22 mouse cellular contexts compared by ENCODE assay signal in genomic region chr14:87634596-87634995, GRCm38 (mm10).
A peak's percentile ranks its signal among the peaks of the same experiment; 100 is the strongest.
DNase-seq lines count a peak whose midpoint lies in the region; ATAC-seq and TF ChIP-seq lines count a peak whose summit lies in the region.
"Had no signal": no experiment of that assay in that cellular context is flagged by ENCODE, and none has a peak within 500 bp of the region (broad histone marks: within the 10 kb centered on the region; RNA-seq: fewer than 3 reads in every experiment).

No protein-coding gene starts in this region.

- H3K4me2 ChIP-seq in embryonic facial prominence, embryonic 14.5 days (ENCODE audit: low read depth, low read length): no peak overlapping the region
- no peak overlapping the region for H3K4me2 ChIP-seq in lung, postnatal 0 days (replicated peaks; ENCODE audit: low read depth, low read length)
- H3K4me2 ChIP-seq: embryonic facial prominence, embryonic 12.5 days; forebrain, embryonic 13.5 days; heart, embryonic 11.5 days; hindbrain, embryonic 12.5 days; hindbrain, embryonic 15.5 days had no signal

- no peaks in the 10 kb centered on the region for H3K9me3 ChIP-seq in embryonic facial prominence, embryonic 14.5 days (ENCODE audit: control insufficient read depth, low read length)
- no peaks in the 10 kb centered on the region for H3K9me3 ChIP-seq in embryonic facial prominence, embryonic 10.5 days
- H3K9me3 ChIP-seq in lung, postnatal 0 days (ENCODE audit: low read length): no peaks in the 10 kb centered on the region
- H3K9me3 ChIP-seq: embryonic facial prominence, embryonic 12.5 days; forebrain, embryonic 13.5 days; hindbrain, embryonic 12.5 days; hindbrain, embryonic 15.5 days had no signal

- no peak for TF ChIP-seq POLR2A in brain, embryonic 14.5 days (IDR thresholded peaks at IDR 0.05; ENCODE audit: borderline replicate concordance, extremely low read depth, insufficient read depth, insufficient read length, poor library complexity, severe bottlenecking)

- H3K27ac ChIP-seq in embryonic facial prominence, embryonic 14.5 days (replicated peaks; ENCODE audit: low read depth, low read length): no peak overlapping the region
- H3K27ac ChIP-seq in embryonic facial prominence, embryonic 10.5 days (replicated peaks): no peak overlapping the region
- H3K27ac ChIP-seq in lung, postnatal 0 days (ENCODE audit: low read length): no peak overlapping the region
- H3K27ac ChIP-seq: embryonic facial prominence, embryonic 12.5 days; forebrain, embryonic 13.5 days; gastrocnemius, adult 2 months; hindbrain, embryonic 12.5 days; hindbrain, embryonic 15.5 days had no signal

- no peak for TF ChIP-seq CTCF in brain, embryonic 14.5 days (IDR thresholded peaks at IDR 0.05; ENCODE audit: borderline replicate concordance, extremely low read depth, insufficient read depth, insufficient read length)
- TF ChIP-seq CTCF in lung, postnatal 0 days (IDR thresholded peaks at IDR 0.05): no peak

- H3K27me3 ChIP-seq in embryonic facial prominence, embryonic 14.5 days (replicated peaks; ENCODE audit: control insufficient read depth, insufficient read depth, low read length): no peaks in the 10 kb centered on the region
- no peaks in the 10 kb centered on the region for H3K27me3 ChIP-seq in embryonic facial prominence, embryonic 10.5 days (replicated peaks; ENCODE audit: low read depth, poor library complexity, severe bottlenecking)
- no peaks in the 10 kb centered on the region for H3K27me3 ChIP-seq in lung, postnatal 0 days (replicated peaks; ENCODE audit: insufficient read depth, low read length)
- H3K27me3 ChIP-seq: embryonic facial prominence, embryonic 12.5 days; forebrain, embryonic 13.5 days; hindbrain, embryonic 12.5 days; hindbrain, embryonic 15.5 days had no signal

- WGBS in embryonic facial prominence, embryonic 14.5 days: 43% methylated on average over 3 of the region's 3 CpGs
- 51% methylated on average over 3 of the region's 3 CpGs for WGBS in embryonic facial prominence, embryonic 10.5 days
- 53% methylated on average over 3 of the region's 3 CpGs for WGBS in lung, postnatal 0 days

- DNase-seq in embryonic facial prominence, embryonic 14.5 days (ENCODE audit: low spot score): peak; percentile 12
- no peak for DNase-seq in embryonic facial prominence, embryonic 10.5 days (ENCODE audit: low spot score)
- DNase-seq in brain, embryonic 14.5 days (ENCODE audit: low read depth): peak; percentile 11
- DNase-seq in retina, embryonic 14.5 days (ENCODE audit: low spot score): peak; percentile 64
- DNase-seq in heart, adult 8-10 months (ENCODE audit: low spot score): no peak
- no peak for DNase-seq in lung, postnatal 0 days (ENCODE audit: low spot score)
- DNase-seq in gastrocnemius, postnatal 25 days: no peak
- DNase-seq: adrenal gland, adult 2 months; adrenal gland, postnatal 14 days; cerebellum, adult 11-12 months; cerebellum, adult 8-10 months; cerebellum, postnatal 10 days; forebrain, postnatal 0 days; gastrocnemius, adult 2 months; gastrocnemius, postnatal 14 days; heart, adult 18-20 months had no signal

- no peak for ATAC-seq in embryonic facial prominence, embryonic 14.5 days (ENCODE audit: low read depth)
- ATAC-seq in lung, postnatal 0 days: no peak
- ATAC-seq: forebrain, embryonic 13.5 days; forebrain, postnatal 0 days had no signal

- no peaks in the 10 kb centered on the region for H3K4me1 ChIP-seq in embryonic facial prominence, embryonic 14.5 days (ENCODE audit: control insufficient read depth, insufficient read depth, low read length)
- H3K4me1 ChIP-seq in embryonic facial prominence, embryonic 10.5 days: no peaks in the 10 kb centered on the region
- H3K4me1 ChIP-seq in lung, postnatal 0 days (ENCODE audit: insufficient read depth, low read depth, low read length): no peaks in the 10 kb centered on the region
- H3K4me1 ChIP-seq: embryonic facial prominence, embryonic 12.5 days; forebrain, embryonic 13.5 days; hindbrain, embryonic 12.5 days; hindbrain, embryonic 15.5 days had no signal

- no peak for TF ChIP-seq EP300 in lung, postnatal 0 days (IDR thresholded peaks at IDR 0.05)

- no peaks in the 10 kb centered on the region for H3K36me3 ChIP-seq in embryonic facial prominence, embryonic 14.5 days (ENCODE audit: control insufficient read depth, insufficient read depth, low read length)
- H3K36me3 ChIP-seq in embryonic facial prominence, embryonic 10.5 days (replicated peaks): no peaks in the 10 kb centered on the region
- no peaks in the 10 kb centered on the region for H3K36me3 ChIP-seq in lung, postnatal 0 days (ENCODE audit: insufficient read depth, low read length)
- H3K36me3 ChIP-seq: embryonic facial prominence, embryonic 12.5 days; hindbrain, embryonic 12.5 days; hindbrain, embryonic 15.5 days had no signal

- no peak overlapping the region for H3K4me3 ChIP-seq in embryonic facial prominence, embryonic 14.5 days (ENCODE audit: low read depth, low read length)
- no peak overlapping the region for H3K4me3 ChIP-seq in embryonic facial prominence, embryonic 10.5 days
- H3K4me3 ChIP-seq in lung, postnatal 0 days (ENCODE audit: low read depth, low read length): no peak overlapping the region
- H3K4me3 ChIP-seq: embryonic facial prominence, embryonic 12.5 days; erythroblast, embryonic 14.5 days; forebrain, embryonic 13.5 days; gastrocnemius, adult 2 months; hindbrain, embryonic 12.5 days; hindbrain, embryonic 15.5 days had no signal

- H3K9ac ChIP-seq in embryonic facial prominence, embryonic 14.5 days (ENCODE audit: low read depth, low read length): no peak overlapping the region
- H3K9ac ChIP-seq in lung, postnatal 0 days (replicated peaks; ENCODE audit: low read depth): no peak overlapping the region
- H3K9ac ChIP-seq: embryonic facial prominence, embryonic 12.5 days; forebrain, embryonic 13.5 days; forebrain, postnatal 0 days; hindbrain, embryonic 12.5 days; hindbrain, embryonic 15.5 days had no signal

Comparison
In these comparisons a context has a peak if more than half of its experiments do, and no peak if none do; other contexts are left out.
1. DNase-seq: peak in embryonic facial prominence, embryonic 14.5 days (single experiment), brain, embryonic 14.5 days (single experiment) and retina, embryonic 14.5 days (single experiment); none in embryonic facial prominence, embryonic 10.5 days (single experiment), heart, adult 8-10 months (single experiment), lung, postnatal 0 days (single experiment) and gastrocnemius, postnatal 25 days (single experiment).